Mouse (Mus musculus): ENCODE results near the gene Mcidas. TPM values are rescaled to one million over a fixed set of nuclear protein-coding genes. Genes with fewer than 3 reads are reported as not detected.

Gene Mcidas
- polyA plus RNA-seq, 1 experiment from 2014 or later, result not detected

DNA sequence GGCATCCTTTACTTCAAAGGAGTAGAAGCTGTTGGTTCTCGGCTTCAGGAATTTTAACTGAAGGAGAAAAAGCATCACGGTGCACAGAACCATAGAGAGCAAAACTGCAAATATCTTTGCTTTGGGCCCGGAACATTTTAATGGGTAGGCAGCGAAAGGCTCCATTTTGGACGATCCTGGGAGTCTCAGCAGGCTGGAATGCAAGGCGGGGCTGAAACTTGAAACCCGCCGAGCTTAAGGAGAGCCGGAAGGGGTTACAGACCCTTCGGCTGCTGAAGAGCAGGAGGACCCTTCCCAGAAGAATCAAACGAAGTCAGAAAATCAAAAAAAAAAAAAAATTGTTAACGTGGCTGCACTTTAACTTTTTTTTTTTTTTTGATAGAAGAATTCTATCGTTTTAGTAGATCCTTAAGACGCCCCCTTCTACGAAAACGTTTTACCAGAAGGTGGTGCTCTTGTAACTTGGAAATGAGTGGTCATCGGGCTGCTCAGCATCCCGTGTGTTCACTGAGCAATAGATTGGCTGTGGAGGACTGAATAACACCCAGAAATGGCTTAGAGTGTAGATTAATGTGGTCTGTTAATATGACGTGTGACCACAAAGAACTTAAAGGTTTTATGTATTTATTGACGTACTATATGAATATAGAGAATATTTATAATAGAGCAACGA, 52.7 kb downstream of the Mcidas start, which contains the start of gene Gpx8:
Gpx8 (minus strand) TSS at position 200 of the 673 bp plus-strand sequence.
- Histone ChIP-seq H3K4me3 (ENCODE audit: low read length) (peak within 1 kb of the TSS; percentile 74), H3K27ac (ENCODE audit: low read depth, low read length) (peak within 1 kb of the TSS; percentile 76), H3K9ac (ENCODE audit: low read depth, low read length) (peak within 1 kb of the TSS; percentile 66), H3K4me1 (ENCODE audit: control insufficient read depth, insufficient read depth, low read length) (peaks cover 8% of the 10 kb centered on the region; the same call in 1 of the 2 replicates), H3K4me2 (replicated peaks; ENCODE audit: low read depth, low read length) (peak within 1 kb of the TSS; percentile 54), H3K27me3 (ENCODE audit: control insufficient read depth, insufficient read depth, low read length) (no peaks in the 10 kb centered on the region), H3K36me3 (ENCODE audit: control insufficient read depth, insufficient read depth, low read length) (peaks cover 6% of the 10 kb centered on the region; the same call in 1 of the 2 replicates), H3K9me3 (ENCODE audit: control insufficient read depth, low read length) (no peaks in the 10 kb centered on the region)
- 6% methylated on average over 21 of the region's 21 CpGs for WGBS
- ATAC-seq (ENCODE audit: low FRiP score, low TSS enrichment), result peak; percentile 89

DNA sequence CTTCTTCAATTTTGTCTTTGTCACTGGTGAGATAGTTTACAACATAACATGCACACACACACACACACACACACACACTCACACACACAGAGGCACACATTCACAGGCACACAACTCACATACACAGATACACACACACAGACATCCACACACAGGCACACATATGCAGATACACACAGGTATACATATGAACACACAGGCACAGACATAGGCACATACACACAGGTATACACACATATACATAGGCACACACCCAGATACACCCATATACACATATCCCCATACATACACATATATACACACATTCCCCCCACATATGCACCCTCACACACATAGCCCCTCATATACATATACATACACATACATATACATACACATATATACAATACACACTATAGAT, 53.4 kb downstream of the Mcidas start:
- H3K4me2 ChIP-seq (replicated peaks; ENCODE audit: low read depth, low read length), result no peak overlapping the region
- H3K4me1 ChIP-seq (ENCODE audit: control insufficient read depth, insufficient read depth, low read length), result peaks cover 8% of the 10 kb centered on the region; the same call in 1 of the 2 replicates
- no peak overlapping the region for H3K4me3 ChIP-seq (ENCODE audit: low read length)
- H3K9me3 ChIP-seq (ENCODE audit: control insufficient read depth, low read length), result no peaks in the 10 kb centered on the region
- no peak overlapping the region for H3K27ac ChIP-seq (ENCODE audit: low read depth, low read length)
- H3K27me3 ChIP-seq (ENCODE audit: control insufficient read depth, insufficient read depth, low read length), result no peaks in the 10 kb centered on the region
- H3K9ac ChIP-seq (ENCODE audit: low read depth, low read length), result no peak overlapping the region
- ATAC-seq (ENCODE audit: low FRiP score, low TSS enrichment), result peak; percentile 36; the same call in 1 of the 2 replicates
- peaks cover 6% of the 10 kb centered on the region; the same call in 1 of the 2 replicates for H3K36me3 ChIP-seq (ENCODE audit: control insufficient read depth, insufficient read depth, low read length)

DNA sequence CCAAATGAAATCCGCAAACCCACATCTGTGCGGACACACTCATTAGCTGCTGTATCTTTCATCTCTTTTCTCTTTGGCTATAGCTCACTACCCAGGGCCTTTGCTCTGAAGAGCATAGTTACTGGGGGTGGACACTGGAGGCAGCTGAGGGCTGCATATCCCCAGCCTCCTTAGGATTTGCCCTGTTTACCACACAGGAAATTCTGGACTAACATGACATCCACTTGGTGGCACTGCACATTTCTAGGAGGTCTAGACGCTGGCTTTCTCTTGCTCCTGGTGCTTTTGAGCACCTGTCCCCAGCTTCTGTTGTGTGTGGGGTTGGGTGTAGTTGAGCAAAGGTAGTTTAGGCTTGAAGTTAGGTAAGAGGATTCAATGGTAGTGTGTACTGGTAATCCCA, 54.0 kb downstream of the Mcidas start:
- Histone ChIP-seq H3K36me3 (ENCODE audit: control insufficient read depth, insufficient read depth, low read length) (peaks cover 4% of the 10 kb centered on the region; the same call in 1 of the 2 replicates), H3K4me2 (replicated peaks; ENCODE audit: low read depth, low read length) (no peak overlapping the region), H3K27me3 (ENCODE audit: control insufficient read depth, insufficient read depth, low read length) (no peaks in the 10 kb centered on the region), H3K4me3 (ENCODE audit: low read length) (no peak overlapping the region), H3K9me3 (ENCODE audit: control insufficient read depth, low read length) (no peaks in the 10 kb centered on the region), H3K4me1 (ENCODE audit: control insufficient read depth, insufficient read depth, low read length) (peaks cover 8% of the 10 kb centered on the region; the same call in 1 of the 2 replicates), H3K27ac (ENCODE audit: low read depth, low read length) (no peak overlapping the region), H3K9ac (ENCODE audit: low read depth, low read length) (no peak overlapping the region)
- WGBS, result 84% methylated on average over 3 of the region's 3 CpGs
- ATAC-seq (ENCODE audit: low FRiP score, low TSS enrichment), result no peak

MicroRNA genes within 50 kb of the gene (microRNA counts, 519-probe panel; counts per million panel counts)
- not detected for microRNA mmu-miR-449a
- microRNA mmu-miR-449b, result not detected
- not detected for microRNA mmu-miR-449c

Small RNA genes lying within 50 kb of the gene (microRNA-seq; reads per million reads assigned to microRNA genes)
- gene Mir449a, result 22.1 reads per million, percentile 35 among the genes with 10 or more reads in this experiment
- gene Mir449b, result not detected
- gene Mir449c, result not detected

Other genes with a start within 250 kb of the Mcidas start
- 61.9 and 63.6 TPM in 2 replicates for gene Plpp1, start 193.1 kb upstream of the Mcidas start, polyA plus RNA-seq (2014; fragmentation: Nextera tagmentation; extraction: Ambion mirVana)
- 60.5 and 86.4 TPM in 2 replicates for gene Mtrex, start 66.4 kb upstream of the Mcidas start, polyA plus RNA-seq (2014; fragmentation: Nextera tagmentation; extraction: Ambion mirVana)
- gene Dhx29, start 66.4 kb upstream of the Mcidas start, polyA plus RNA-seq (2014; fragmentation: Nextera tagmentation; extraction: Ambion mirVana), result 14.7 and 24.8 TPM in 2 replicates
- 0.17 and 0.55 TPM in 2 replicates for gene Ccno, start 6.0 kb upstream of the Mcidas start, polyA plus RNA-seq (2014; fragmentation: Nextera tagmentation; extraction: Ambion mirVana)
- gene Cdc20b, start 41.3 kb downstream of the Mcidas start, polyA plus RNA-seq (2014; fragmentation: Nextera tagmentation; extraction: Ambion mirVana), result not detected in 2 replicates
- gene Gpx8, start 52.6 kb downstream of the Mcidas start, polyA plus RNA-seq (2014; fragmentation: Nextera tagmentation; extraction: Ambion mirVana), result 142 and 204 TPM in 2 replicates
- not detected in 2 replicates for gene Gzma, start 107.1 kb downstream of the Mcidas start, polyA plus RNA-seq (2014; fragmentation: Nextera tagmentation; extraction: Ambion mirVana)
- gene Esm1, start 215.8 kb downstream of the Mcidas start, polyA plus RNA-seq (2014; fragmentation: Nextera tagmentation; extraction: Ambion mirVana), result 3.9 and 5.9 TPM in 2 replicates
- not detected in 2 replicates for gene Gzmk, start 232.1 kb downstream of the Mcidas start, polyA plus RNA-seq (2014; fragmentation: Nextera tagmentation; extraction: Ambion mirVana)